Mouse (Mus musculus) lung, postnatal 36 days (tissue): ENCODE measurements around the gene Nbr1.
"Not testable (repeated sequence)": the region's sequence is repeated elsewhere in the genome, so short reads cannot be mapped to it uniquely, and the experiment has no call there.

Experiments
- DNase-seq: peaks from one replicate; pipeline ENCODE4 v3.0.0; 2022; ENCODE audit warnings: mixed read lengths

Gene Nbr1

GRCm38 (mm10) chr11:101583205-101583604 is 31.3 kb downstream of the Nbr1 start:
- no peak for DNase-seq

- not testable (repeated sequence) for DNase-seq
These were observed 33.1 kb downstream of the Nbr1 start for GRCm38 (mm10) chr11:101585031-101585430.

GRCm38 (mm10) chr11:101585805-101586204 is 33.9 kb downstream of the Nbr1 start:
- no peak for DNase-seq

- peak; percentile 58 for DNase-seq
These were observed 35.7 kb downstream of the Nbr1 start for GRCm38 (mm10) chr11:101587676-101588075.

- no peak for DNase-seq
These were observed 36.9 kb downstream of the Nbr1 start for GRCm38 (mm10) chr11:101588868-101589267.

- DNase-seq: peak; percentile 76
These were observed 37.5 kb downstream of the Nbr1 start for GRCm38 (mm10) chr11:101589444-101589843.

- DNase-seq: no peak
These were observed 38.2 kb downstream of the Nbr1 start for GRCm38 (mm10) chr11:101589989-101590624.

- no peak for DNase-seq
These were observed 47.2 kb downstream of the Nbr1 start, which contains the start of gene Gm11634 for GRCm38 (mm10) chr11:101599156-101599555. Gene Gm11634 (minus strand): TSS chr11:101599256.

GRCm38 (mm10) chr11:101602491-101602890 is 50.5 kb downstream of the Nbr1 start:
- peak; percentile 86 for DNase-seq

- DNase-seq: no peak
These were observed 52.2 kb downstream of the Nbr1 start for GRCm38 (mm10) chr11:101604116-101604515.

GRCm38 (mm10) chr11:101604531-101605453 is 52.8 kb downstream of the Nbr1 start:
- DNase-seq: peak; percentile 88

- not testable (repeated sequence) for DNase-seq
These were observed 55.2 kb downstream of the Nbr1 start for GRCm38 (mm10) chr11:101607134-101607533.

- DNase-seq: no peak
These were observed 58.5 kb downstream of the Nbr1 start for GRCm38 (mm10) chr11:101610445-101610844.

GRCm38 (mm10) chr11:101613596-101613995 is 61.6 kb downstream of the Nbr1 start:
- no peak for DNase-seq

GRCm38 (mm10) chr11:101614116-101614515 is 62.2 kb downstream of the Nbr1 start:
- DNase-seq: no peak

- DNase-seq: no peak
These were observed 63.4 kb downstream of the Nbr1 start for GRCm38 (mm10) chr11:101615380-101615779.

- DNase-seq: no peak
These were observed 64.2 kb downstream of the Nbr1 start for GRCm38 (mm10) chr11:101616104-101616503.

- no peak for DNase-seq
These were observed 65.2 kb downstream of the Nbr1 start for GRCm38 (mm10) chr11:101616948-101617767.

GRCm38 (mm10) chr11:101617849-101618248 is 65.9 kb downstream of the Nbr1 start:
- DNase-seq: peak; percentile 60

- no peak for DNase-seq
These were observed 66.6 kb downstream of the Nbr1 start for GRCm38 (mm10) chr11:101618596-101618995.

GRCm38 (mm10) chr11:101620022-101620655 is 68.2 kb downstream of the Nbr1 start:
- not testable (repeated sequence) for DNase-seq

- no peak for DNase-seq
These were observed 74.7 kb downstream of the Nbr1 start for GRCm38 (mm10) chr11:101626649-101626994.
